Mouse (Mus musculus) left cerebral cortex, adult 9 months (tissue): ENCODE measurements at regions not wholly inside any gene's neighbourhood (a gene's known extent, or its start where the extent isn't known, plus 50 kb on each side); places are given as distances from the start of the nearest gene placed in this dataset.
"Not testable (repeated sequence)": the region's sequence is repeated elsewhere in the genome, so short reads cannot be mapped to it uniquely, and the experiment has no call there.

ENCODE experiments used
- DNase-seq, 2 experiments: peaks; one replicate each; pipeline ENCODE4 v3.0.0; 2022; ENCODE audit warnings: low spot score in 2 of 2

GRCm38 (mm10) chr9:9606322-9606721 lies 367.4 kb upstream of the Arhgap42 start:
- DNase-seq, result no peak

DNA sequence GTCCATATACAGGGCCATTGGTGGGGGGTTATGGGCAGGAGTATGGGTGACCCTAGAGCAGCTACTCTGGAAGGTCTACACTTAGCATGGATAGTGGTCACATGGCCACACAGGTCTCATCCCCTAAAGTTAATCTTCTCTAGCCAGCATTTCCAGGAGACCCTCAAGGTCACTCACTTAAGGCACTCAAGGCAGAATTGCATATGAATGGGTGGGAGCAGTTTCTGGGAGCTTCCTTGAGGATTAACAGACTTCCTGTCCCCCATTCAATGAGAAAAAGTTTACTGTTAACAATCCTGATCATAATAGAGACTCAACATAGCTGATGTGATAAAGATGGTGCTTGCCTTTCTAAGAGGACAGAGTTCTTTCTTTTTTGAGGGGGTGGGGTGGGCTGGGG lies 352.4 kb upstream of the Arhgap42 start:
- no peak for DNase-seq

DNA sequence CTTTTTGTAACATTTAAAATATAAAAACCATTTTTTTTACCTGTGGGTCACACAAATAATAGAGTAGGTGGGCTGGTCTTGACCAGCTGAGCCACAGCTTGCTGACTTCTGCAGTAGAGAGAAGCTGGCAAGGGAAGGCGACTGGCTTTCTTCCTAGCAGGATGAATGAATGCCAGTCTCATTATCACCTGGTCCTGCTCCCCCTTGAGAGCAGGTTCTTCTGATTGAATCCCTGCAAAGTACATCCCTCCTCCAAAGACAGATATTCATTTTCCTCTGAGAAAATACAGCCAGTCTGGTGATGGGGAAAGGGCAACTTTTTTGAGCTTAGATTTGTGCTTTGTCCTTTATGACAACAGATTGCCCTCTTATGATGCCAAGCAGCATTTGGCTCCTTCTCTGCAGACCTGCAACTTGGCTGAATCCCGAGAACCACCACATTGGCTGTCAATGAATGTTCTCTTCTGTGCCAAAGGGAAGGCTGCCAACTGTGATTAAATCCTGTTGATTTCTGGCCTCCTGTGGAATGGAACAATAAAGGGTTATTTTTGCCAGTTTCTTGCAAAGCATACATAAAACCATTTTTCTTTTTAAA lies 344.2 kb upstream of the Arhgap42 start:
- peak; percentile 19 to 52 for DNase-seq

DNA sequence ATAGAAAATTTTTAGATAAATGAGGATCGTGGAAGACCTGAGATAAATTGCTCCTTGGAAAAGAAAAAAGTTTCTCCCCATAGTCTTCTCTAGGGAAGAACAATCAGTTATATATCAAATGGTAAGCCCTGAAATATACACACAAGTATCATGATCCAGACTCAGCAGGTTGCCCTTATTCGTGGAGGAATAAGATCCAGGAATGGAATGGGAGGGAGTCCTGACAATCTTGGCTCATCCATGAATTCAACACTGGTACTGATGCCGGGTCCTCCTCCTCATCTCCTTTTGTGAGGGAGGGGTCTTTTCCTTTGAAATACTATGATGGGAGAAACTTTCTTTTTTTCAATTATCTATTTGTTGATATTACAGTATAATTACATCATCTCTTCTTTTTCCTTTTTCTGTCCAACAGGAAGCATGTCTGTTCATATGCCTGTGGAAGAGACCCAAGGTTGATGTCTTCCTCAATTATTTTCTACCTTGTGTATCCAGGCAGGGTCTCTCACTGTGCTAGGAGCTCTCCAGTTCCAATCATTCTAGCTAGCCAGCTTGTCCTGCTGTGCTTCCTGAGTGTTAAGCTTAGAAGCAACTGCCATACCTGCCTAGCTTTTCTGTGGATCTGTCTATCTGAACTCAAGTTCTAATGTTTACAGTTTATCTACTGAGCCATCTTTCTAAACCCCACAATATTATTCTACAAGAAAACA lies 343.6 kb upstream of the Arhgap42 start:
- DNase-seq, result no peak

DNA sequence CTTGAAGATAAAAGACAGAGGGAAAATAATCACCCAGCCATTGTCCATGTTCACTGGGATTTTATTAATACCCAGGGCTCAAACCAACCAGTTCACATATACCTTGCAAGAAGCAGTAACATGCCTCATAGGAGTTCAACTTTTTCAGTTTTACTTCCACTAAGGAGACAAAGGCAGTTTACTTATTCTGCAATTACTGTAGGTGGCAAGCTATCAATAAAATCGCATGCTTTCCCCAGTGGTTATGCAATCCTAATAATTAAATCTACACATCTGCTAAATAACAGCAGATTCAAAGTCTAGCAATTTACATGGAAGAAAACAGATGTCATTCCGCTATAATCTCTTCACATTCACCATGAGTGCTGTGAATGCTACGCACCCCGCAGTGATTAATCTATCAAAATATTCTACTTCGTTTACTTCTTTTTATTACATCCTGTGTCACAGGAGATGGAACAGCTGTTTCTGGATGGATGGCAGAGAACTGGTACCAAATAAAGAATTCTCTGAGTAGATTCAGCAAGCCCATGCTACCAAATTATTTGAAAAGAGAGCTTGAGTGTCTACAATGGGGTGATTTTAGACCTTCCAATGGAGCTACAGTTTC lies 329.2 kb upstream of the Arhgap42 start:
- no peak for DNase-seq

GRCm38 (mm10) chr9:9564551-9564950 lies 325.6 kb upstream of the Arhgap42 start:
- no peak for DNase-seq

DNA sequence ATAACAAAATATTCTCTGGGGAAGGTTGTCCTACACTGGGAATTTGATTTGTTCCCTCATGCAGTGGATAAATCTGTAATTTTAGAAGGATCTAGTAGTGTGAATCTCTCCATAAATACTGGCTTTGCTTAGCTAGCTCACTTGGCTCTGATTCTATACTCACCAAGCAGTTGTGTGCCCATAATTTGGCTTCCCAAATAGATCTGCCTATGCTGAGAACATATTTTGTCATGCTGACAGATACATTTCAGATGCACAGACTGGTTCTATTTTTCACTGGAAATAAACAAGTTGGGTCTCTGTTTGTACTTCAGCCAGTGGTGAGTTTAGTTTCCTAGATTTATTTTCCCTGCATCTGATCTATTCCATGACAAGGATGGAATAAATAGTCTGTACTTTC lies 309.8 kb upstream of the Arhgap42 start:
- peak in 1 of 2 experiments; percentile 7 for DNase-seq

DNA sequence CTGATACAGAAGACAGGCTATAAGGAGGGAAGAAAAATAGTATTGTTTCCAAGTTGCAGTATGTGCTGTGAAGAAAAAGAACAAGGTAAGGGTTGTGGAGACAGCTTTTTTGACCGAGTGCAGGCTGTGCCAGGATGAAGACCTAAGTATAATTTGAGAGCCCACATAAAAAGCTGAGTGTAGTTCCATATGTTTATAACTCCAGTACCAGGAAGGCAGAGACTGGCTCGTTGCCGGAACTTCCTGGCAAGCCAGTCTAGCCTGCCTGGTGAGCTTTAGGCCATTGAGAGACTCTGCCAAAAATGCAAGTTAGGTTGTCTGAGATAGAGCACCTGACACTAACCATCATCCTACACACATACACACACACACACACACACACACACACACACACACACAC lies 308.7 kb upstream of the Arhgap42 start:
- DNase-seq, result peak in 1 of 2 experiments; percentile 56

DNA sequence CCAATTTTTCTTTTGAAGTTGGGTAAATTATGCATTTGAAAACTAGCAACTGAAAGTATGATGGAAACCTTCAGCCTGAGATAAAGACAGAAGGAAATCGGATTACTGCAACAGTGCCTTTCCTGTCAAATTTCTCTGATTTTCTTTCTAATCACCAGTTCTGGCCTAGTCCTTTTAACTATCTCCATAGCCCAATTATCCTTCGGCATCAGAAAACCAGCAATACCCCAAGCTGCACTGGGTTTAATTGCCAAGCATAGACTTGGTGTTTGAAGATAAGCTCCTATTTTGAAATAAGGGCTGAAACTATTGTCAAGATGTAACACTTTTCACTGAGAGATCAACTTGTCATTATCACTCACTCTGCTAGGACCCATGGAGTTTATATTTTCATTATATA lies 308.2 kb upstream of the Arhgap42 start:
- no peak for DNase-seq

- DNase-seq, result no peak
Observed at GRCm38 (mm10) chr9:9500345-9500744, 261.4 kb upstream of the Arhgap42 start.

- DNase-seq, result no peak
Observed at GRCm38 (mm10) chr9:9493594-9494182, 254.8 kb upstream of the Arhgap42 start.

DNA sequence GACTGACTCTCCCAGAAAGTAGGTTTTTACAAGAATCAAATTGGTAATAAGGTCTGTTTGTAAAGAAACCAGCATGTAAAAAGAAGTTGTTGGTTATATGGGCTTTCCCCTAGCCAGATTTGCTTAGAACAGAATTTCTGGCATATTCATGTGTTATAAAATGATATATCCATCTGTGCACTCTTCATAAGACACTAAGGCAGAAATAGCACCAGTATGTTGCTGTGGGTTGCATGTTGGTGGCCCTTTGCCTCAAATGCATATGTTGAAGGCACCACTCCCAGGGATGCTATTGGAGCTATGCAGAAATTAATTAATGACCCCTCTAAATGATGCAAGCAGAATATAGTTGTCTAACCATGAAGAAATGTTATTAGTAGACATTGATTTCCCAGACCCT lies 238.2 kb upstream of the Arhgap42 start:
- DNase-seq, result peak in 1 of 2 experiments; percentile 14

- DNase-seq, result no peak
Observed at GRCm38 (mm10) chr9:9475009-9475744, 236.3 kb upstream of the Arhgap42 start.

GRCm38 (mm10) chr9:9444213-9444612 lies 205.3 kb upstream of the Arhgap42 start:
- no peak for DNase-seq

- DNase-seq, result no peak
Observed at GRCm38 (mm10) chr9:9420326-9420725, 181.4 kb upstream of the Arhgap42 start.

- no peak for DNase-seq
Observed at GRCm38 (mm10) chr9:9412460-9413181, 173.7 kb upstream of the Arhgap42 start.

DNA sequence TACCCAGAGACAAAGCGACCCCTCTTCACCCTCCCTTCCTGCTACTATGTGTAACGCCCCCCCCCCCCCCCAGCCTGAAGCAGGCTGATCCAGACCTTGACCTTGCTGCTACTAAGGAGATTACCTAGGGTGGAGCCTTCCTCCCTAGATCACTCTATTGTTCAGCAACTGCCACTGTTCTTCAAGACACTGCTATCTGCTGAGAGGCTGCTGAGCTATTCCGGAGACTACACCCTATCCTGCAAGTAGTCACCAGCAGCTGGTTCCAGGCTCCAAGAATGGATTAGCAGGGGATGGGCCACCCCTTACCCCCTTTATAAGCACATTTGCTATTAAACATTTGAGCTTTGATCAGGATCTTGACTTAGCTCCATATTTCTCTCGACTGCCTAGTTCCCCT lies 155.3 kb upstream of the Arhgap42 start:
- DNase-seq, result not testable (repeated sequence)

GRCm38 (mm10) chr9:9376650-9377189 lies 137.8 kb upstream of the Arhgap42 start:
- no peak for DNase-seq

- DNase-seq, result peak; percentile 10 to 83
Observed at GRCm38 (mm10) chr9:9375304-9375904, 136.5 kb upstream of the Arhgap42 start.

- DNase-seq, result peak in 1 of 2 experiments; percentile 20
Observed at GRCm38 (mm10) chr9:9372594-9372993, 133.7 kb upstream of the Arhgap42 start.

GRCm38 (mm10) chr9:9368731-9369130 lies 129.8 kb upstream of the Arhgap42 start:
- DNase-seq, result no peak
